Mouse (Mus musculus) G1E-ER4 (cell line): ENCODE data around the gene Klhl35. TPM values are rescaled to one million over a fixed set of nuclear protein-coding genes. Genes with fewer than 3 reads are reported as not detected.

Experiments used
- GATA1 ChIP-seq: IDR thresholded peaks from one replicate; pipeline ENCODE4 v1.8.0; 2012; ENCODE audit warnings: low read length, inconsistent platforms
- polyA plus RNA-seq: library from polyadenylated mRNA; stranded (reverse); fragments of >175 nt; gene quantifications from 2 replicates; pipeline ENCODE4 v1.2.3, GENCODE M21; 2012

Klhl35 gene
- polyA plus RNA-seq, 1 experiment: not detected

DNA sequence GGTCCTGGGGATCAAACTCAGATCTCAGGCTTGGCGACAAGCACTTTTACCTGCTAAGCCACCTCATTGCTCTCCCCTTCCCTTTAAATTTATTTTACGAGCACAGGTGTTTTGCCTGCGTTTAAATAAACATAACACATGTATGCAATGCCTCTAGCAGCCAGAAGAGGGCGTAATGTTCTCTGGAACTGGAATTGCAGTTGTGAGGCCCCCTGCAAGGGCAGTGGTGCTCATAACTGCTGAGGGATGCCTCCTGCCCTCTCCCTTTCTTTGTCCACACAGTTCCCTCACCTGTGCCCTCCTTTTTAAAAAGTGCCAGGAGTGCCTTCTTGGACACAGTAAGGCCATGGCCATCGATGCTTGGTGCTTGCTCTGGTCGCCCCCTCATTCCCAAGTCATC lies 21.8 kb upstream of the Klhl35 start:
- TF ChIP-seq GATA1: no peak

DNA sequence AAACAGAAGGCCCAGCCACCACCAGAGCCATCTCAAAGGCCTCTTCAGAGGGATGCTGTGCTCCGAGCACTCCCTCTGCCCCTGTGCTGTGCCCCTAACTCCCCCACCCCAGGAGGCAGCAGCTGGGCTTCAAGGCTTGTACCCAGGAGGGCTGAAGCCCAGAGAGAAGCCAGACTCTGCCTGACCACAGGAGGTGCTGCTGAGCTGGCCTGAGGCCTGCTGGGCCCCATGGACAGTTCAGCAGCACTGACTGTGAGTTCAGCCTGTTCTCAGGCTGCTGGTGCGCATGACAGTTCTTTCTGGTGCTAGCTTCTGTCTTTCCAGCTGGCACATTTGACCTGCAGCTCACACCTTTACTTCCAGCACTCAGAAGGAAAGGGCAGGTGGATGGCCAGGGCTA lies 20.0 kb upstream of the Klhl35 start:
- TF ChIP-seq GATA1: no peak

DNA sequence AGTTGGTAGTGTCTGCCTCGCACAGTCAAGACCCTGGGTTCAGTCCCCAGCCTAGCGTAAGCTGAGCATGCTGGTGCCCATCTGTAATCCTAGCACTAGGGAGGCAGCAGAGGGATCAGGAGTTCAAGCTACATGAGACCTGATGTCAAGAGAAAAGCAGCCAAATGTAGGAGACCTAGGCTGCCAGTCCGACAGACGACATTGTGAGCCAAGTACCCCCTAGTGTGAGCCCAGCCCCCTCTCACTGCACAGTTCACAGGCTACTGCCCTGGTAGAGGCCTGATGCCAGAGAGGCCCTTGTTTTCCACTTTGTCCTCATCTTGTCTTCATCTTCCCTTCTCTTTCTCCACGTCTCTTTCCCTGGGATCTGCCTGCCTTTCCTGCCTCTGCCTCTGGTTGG lies 18.5 kb upstream of the Klhl35 start:
- TF ChIP-seq GATA1: no peak

DNA sequence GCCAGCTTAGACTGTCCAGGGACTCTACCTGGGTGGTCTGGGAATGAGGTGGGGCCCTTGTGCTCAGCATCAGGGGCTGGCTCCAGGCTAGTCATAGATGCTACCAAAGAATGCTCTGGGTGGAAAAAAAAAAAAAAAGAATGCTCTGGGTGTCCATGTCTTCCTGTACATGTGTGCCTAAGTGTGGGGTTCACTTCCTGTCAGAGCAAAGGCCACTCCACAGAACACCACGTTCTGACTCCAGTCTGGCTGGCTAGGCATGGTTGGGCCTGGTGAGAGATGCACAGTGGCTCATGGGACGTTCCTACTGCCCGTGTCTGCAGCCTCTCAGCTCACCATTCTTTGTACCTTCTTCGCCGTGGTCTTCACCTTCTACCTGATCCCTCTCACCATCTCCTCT lies 17.2 kb upstream of the Klhl35 start:
- no peak for TF ChIP-seq GATA1

DNA sequence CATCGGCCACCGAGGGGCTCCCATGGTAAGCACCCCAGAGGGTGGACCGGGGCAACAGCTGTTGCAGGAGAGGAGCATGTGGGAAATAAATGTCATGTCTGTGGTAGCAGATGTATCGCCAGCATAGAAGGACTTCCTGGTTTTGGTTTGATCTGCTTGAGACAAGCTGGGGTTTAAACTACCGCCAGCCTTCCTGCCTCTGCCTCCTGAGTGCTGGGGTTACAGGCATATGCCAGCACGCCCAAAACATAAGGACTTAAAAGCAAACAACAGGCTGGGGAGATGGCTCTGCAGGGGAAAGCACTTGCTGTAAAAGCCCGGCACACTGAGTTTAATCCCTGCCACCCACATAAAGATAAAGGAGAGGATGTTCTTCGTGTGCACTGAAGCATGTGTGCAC lies 16.7 kb upstream of the Klhl35 start:
- TF ChIP-seq GATA1: no peak

DNA sequence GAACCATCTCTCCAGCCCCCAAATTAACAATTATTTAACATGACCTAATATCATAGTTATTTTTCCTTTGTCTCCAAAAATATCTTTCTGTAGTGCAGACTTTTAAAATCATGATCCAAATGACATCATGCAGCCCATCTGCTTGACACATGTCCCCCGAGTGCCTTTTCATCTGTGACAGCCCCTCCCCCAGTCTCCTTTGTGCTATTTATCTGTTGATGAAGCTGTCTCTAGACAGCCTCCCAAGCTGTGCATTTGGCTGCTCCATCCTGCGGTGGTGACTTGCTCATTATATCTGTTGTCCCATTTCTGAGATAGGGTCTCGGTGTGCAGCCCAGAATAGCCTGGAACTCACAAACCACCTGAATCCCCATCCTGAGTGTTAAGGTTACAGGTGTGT lies 16.1 kb upstream of the Klhl35 start:
- TF ChIP-seq GATA1: no peak

DNA sequence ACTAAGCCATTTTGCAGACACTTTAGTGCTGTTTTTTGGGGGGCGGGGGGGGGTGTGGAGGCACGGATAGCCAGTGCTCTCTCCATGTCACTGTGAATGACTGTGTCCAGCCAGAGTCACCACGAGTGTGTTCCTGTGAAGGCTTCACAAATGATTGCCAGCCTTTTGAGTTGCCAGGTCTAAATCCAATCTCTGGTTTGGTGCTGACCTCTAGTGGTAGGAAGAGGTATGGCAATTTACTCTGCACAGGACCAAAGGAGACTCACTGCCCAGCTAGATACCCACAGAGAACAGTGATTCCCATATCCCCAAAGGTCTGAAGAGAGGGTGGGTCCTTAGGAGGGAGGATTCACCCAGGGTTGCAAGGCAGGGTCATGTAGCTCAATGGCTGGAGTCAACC lies 15.1 kb upstream of the Klhl35 start:
- no peak for TF ChIP-seq GATA1

DNA sequence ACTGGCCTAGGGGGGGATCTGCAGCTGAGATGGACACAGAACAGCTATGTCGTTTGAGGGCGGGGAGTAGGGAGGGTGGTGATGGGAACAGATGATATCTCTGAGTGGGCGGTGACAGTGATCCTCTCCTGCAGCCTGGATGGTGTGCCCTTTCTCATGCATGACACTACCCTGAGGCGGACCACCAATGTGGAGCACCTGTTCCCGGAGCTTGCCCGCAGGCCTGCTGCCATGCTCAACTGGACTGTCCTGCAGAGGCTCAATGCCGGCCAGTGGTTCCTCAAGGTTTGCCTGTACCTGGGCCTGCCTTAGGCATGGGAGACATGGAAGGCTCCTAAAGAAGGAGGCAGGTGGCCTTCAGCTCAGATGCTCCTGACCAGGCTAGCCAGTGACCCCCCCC lies 12.9 kb upstream of the Klhl35 start:
- TF ChIP-seq GATA1: no peak

DNA sequence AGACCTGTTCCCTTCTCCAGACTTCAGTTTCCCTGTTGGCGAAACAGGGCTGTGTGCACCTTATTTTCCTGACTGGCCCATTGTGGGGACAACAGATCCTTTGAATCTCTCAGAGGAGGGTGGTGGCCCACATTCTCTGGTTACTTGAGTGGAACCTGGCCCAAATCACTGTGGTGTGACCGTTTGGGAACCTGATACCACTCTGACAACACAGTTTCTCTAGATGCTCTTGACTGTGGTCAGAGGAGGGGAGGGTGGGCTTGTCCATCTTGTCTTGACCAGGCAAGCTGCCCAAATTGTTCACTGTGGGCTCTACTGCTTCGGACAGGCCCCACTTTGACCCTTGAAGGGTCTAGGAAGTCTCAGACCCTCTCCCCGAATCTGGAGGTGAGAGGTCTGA lies 11.8 kb upstream of the Klhl35 start:
- TF ChIP-seq GATA1: no peak

DNA sequence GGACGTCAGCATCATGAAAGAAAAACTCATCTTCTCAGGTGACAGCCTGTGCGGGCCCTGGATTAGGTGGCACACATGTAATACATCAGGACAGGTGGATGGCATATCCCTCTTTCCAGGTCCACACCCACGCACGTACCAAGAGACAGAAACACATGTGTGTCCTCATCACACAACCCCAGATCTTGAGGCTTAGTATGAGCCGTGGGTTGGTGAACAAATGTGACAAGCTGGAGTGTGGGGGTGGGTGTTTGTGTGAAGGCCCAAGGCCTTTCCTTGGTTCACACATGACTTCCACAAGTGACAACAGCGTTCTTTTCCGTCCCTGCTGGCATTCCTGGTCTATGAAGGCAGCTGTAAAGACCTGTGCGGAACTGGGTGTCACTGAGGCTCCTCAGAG lies 7.0 kb upstream of the Klhl35 start:
- no peak for TF ChIP-seq GATA1

DNA sequence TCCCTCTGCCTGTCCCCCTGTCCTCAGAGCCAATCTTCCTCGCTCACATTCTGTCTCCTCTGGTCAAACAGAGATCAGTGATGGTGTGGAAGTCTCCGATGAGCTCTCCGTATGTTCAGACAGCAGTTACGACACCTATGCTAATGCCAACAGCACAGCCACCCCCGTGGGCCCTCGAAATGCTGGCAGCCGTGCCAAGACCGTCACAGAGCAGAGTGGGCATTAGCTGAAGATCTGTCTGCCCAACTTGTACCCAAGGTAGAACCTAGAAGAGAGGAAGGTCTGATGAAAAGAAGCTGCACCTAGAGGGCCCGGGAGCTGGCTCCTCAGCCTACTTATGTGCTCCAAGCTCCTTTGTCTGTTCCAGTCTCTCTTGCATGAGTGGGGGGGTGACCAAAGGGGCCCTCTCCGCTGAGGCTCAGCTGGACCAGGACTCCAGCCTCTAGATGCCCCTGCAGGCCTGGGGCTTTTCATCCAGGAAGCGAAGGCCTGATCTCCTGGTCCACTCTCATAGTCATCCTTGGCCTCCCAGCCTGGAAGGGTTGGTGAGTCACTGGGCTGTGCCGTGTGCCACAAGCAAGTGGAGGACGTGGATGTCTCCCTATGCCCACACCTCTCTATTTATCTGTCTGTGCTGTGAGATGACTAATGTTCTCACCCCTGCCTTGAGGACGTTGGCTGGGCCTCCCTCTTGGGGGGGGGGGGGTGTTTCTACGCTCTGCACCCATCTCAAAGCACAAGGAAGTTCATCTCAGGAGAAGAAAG lies 5.7 kb upstream of the Klhl35 start:
- no peak for TF ChIP-seq GATA1

DNA sequence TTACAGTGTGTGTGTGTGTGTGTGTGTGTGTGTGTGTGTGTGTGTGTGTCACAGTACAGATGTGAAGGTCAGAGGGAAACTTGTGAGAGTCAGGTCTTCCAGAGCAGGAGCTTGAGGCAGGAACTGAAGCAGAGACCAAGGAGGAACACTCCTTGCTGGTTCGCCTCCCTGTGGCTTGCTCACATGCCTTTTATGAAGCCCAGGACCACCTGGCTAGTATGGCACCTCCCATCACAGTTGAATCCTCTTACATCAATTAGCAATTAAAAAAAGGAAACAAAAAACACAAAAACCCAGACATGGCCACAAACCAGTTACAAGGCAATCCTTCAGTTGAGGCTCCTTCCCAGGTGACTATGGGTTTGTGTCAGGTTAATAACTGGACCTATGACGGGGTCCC lies 2.7 kb upstream of the Klhl35 start:
- TF ChIP-seq GATA1: no peak

DNA sequence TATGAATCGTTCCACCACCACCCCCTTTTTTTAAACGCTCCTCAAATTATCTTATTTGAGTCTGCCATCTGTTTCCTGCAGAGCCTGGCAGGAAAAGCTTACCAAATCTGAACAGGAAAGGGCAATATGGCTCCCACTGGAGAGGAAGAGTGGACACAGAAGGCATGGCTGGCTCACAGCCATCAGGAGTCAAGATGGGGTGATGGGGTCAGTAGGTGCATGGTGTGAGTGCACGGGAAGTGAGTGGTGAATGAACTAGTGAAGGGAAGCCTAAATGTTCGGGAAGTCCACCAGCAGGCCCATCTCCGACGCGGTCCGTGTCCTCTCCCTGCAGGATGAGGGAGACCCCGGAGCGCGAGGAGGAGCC lies 2.1 kb downstream of the Klhl35 start:
- TF ChIP-seq GATA1: no peak

DNA sequence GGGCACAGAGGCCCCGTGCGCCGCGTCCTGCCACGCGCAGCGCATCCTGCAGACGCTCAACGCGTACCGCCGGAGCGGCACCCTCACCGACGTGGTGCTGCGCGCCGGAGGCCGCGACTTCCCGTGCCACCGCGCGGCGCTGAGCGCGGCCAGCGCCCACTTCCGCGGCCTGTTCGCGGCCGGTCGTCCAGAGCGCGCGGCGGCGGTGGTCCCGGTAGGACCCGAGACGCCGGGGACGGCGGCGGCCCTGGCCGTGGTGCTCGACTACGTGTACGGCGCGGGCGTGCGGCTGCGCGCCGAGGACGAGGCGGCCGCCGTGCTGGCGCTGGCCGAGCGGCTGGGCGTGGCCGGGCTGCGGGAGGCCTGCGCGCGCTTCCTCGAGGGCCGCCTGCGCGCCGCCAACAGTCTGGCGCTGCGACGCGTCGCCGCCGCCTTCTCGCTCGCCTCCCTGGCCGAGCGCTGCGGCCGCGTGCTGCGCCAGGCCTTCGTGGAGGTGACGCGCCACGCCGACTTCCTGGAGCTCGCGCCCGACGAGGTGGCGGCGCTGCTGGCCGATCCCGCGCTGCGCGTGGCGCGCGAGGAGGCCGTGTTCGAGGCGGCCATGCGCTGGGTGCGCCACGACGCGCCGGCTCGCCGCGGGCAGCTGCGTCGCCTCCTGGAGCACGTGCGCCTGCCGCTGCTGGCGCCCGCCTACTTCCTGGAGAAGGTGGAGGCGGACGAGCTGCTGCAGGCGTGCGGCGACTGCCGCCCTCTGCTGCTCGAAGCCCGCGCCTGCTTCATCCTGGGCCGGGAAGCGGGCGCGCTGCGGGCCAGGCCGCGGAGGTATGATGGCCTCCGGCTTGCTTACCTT lies 2.7 kb downstream of the Klhl35 start:
- no peak for TF ChIP-seq GATA1

DNA sequence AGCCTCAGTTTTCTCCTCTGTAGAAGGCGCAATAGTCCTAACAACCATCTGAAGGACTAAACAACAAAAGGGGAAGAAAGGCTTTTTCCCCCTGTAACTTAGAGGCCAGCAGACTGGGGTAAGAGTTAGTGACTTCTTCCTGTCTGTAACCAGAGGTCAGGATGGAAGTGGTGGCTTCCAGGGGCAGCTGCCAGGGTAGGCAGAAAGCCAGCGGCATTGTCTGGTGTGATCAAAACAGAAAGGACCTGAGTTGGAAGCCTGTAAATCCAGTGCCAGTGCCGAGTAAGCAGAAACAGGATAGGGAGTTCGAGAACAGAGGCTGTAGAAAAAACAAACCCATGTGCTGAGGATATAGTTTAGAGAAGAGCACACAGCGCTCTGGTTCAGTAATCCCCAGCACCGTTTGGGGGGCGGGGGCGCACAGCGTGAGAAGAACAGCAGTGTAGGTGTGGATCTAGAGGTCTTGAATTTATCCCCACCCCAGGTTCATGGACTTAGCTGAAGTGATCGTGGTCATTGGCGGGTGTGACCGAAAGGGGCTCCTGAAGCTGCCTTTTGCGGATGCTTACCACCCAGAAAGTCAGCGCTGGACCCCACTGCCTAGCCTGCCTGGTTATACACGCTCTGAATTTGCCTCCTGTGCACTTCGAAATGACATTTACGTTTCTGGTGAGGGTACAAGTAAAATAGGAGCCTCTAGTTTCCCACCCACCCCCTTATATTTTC lies 4.0 kb downstream of the Klhl35 start:
- no peak for TF ChIP-seq GATA1

DNA sequence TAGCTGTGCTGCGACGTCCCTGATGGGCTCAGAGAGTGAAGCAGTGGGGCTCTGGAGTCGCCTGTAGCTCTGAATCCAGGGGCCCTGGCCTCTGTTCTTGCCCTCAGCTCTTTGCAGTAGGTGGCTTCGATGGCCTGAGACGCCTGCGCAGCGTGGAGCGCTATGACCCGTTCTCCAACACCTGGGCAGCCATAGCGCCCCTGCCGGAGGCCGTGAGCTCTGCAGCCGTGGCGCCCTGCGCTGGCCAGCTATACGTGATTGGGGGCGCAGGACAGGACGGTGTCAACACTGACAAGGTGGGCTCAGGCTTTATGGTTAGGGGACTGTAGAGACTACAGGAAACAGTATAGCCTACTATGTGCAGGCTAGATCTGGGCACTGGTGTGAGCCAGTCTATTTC lies 5.8 kb downstream of the Klhl35 start:
- no peak for TF ChIP-seq GATA1
